Mouse (Mus musculus) gastrocnemius, adult 8-10 months (tissue): ENCODE measurements around the gene Adcy10. TPM values are rescaled to one million over a fixed set of nuclear protein-coding genes. Genes with fewer than 3 reads are reported as not detected.

ENCODE experiments used
- DNase-seq, 2 experiments: peaks; one replicate each; pipeline ENCODE4 v3.0.0; 2022; ENCODE audit warnings: low spot score in 2 of 2
- total RNA-seq, 4 experiments: library from RNA; stranded (reverse); gene quantifications; 2 replicates each; pipeline ENCODE4 v1.2.4; 2022

Gene Adcy10
- not detected for total RNA-seq

GRCm38 (mm10) chr1:165484688-165485233 lies at the start of gene Adcy10:
TSS of gene Adcy10 (plus strand) at chr1:165485183.
- DNase-seq: no peak

GRCm38 (mm10) chr1:165438289-165439021 lies 46.5 kb upstream of the Adcy10 start:
- DNase-seq: no peak

GRCm38 (mm10) chr1:165440788-165441187 lies 44.2 kb upstream of the Adcy10 start:
- DNase-seq: no peak

GRCm38 (mm10) chr1:165441201-165441600 lies 43.8 kb upstream of the Adcy10 start:
- no peak for DNase-seq

GRCm38 (mm10) chr1:165441719-165442118 lies 43.3 kb upstream of the Adcy10 start:
- no peak for DNase-seq

GRCm38 (mm10) chr1:165459041-165459502 lies 25.9 kb upstream of the Adcy10 start:
- DNase-seq: no peak

GRCm38 (mm10) chr1:165459503-165460181 lies 25.3 kb upstream of the Adcy10 start:
- peak; percentile 74 to 84 for DNase-seq

GRCm38 (mm10) chr1:165460360-165460800 lies 24.6 kb upstream of the Adcy10 start, which contains the start of the genes Dcaf6 and Mpc2:
TSS of gene Dcaf6 (minus strand) at chr1:165460475.
TSS of gene Mpc2 (plus strand) at chr1:165460637.
- DNase-seq: peak; percentile 99

GRCm38 (mm10) chr1:165460801-165461377 lies 24.1 kb upstream of the Adcy10 start:
- DNase-seq: peak; percentile 99 to 100

- DNase-seq: no peak
Observed at GRCm38 (mm10) chr1:165461681-165462080, 23.3 kb upstream of the Adcy10 start.

- DNase-seq: no peak
Observed at GRCm38 (mm10) chr1:165462861-165463260, 22.1 kb upstream of the Adcy10 start.

- no peak for DNase-seq
Observed at GRCm38 (mm10) chr1:165464574-165464973, 20.4 kb upstream of the Adcy10 start.

GRCm38 (mm10) chr1:165468971-165469370 lies 16.0 kb upstream of the Adcy10 start:
- no peak for DNase-seq

GRCm38 (mm10) chr1:165469717-165470116 lies 15.3 kb upstream of the Adcy10 start:
- DNase-seq: no peak

- no peak for DNase-seq
Observed at GRCm38 (mm10) chr1:165471490-165471889, 13.5 kb upstream of the Adcy10 start.

- DNase-seq: no peak
Observed at GRCm38 (mm10) chr1:165486108-165486507, 1.1 kb downstream of the Adcy10 start.

GRCm38 (mm10) chr1:165489197-165489596 lies 4.2 kb downstream of the Adcy10 start:
- no peak for DNase-seq

- no peak for DNase-seq
Observed at GRCm38 (mm10) chr1:165498856-165499255, 13.9 kb downstream of the Adcy10 start.

GRCm38 (mm10) chr1:165503307-165504024 lies 18.5 kb downstream of the Adcy10 start:
- DNase-seq: peak; percentile 16 to 36

GRCm38 (mm10) chr1:165506303-165506702 lies 21.3 kb downstream of the Adcy10 start:
- DNase-seq: no peak

GRCm38 (mm10) chr1:165510161-165510560 lies 25.2 kb downstream of the Adcy10 start:
- peak; percentile 5 to 40 for DNase-seq
